Mouse (Mus musculus) heart, adult 8-10 months (tissue): Measurements from ENCODE around the gene Supt3. TPM values are rescaled to one million over a fixed set of nuclear protein-coding genes. Genes with fewer than 3 reads are reported as not detected.
A peak's percentile ranks its signal among the peaks of the same experiment; 100 is the strongest.

ENCODE experiments used
- DNase-seq: peaks from one replicate; pipeline ENCODE4 v3.0.0; 2022; ENCODE audit warnings: low spot score
- total RNA-seq, 4 experiments: library from RNA; stranded (reverse); gene quantifications; 2 replicates each; pipeline ENCODE4 v1.2.4; 2022

Supt3 gene
- total RNA-seq, result 10 to 100 TPM; 15.4 to 18.3 (median 17.4) TPM

DNA sequence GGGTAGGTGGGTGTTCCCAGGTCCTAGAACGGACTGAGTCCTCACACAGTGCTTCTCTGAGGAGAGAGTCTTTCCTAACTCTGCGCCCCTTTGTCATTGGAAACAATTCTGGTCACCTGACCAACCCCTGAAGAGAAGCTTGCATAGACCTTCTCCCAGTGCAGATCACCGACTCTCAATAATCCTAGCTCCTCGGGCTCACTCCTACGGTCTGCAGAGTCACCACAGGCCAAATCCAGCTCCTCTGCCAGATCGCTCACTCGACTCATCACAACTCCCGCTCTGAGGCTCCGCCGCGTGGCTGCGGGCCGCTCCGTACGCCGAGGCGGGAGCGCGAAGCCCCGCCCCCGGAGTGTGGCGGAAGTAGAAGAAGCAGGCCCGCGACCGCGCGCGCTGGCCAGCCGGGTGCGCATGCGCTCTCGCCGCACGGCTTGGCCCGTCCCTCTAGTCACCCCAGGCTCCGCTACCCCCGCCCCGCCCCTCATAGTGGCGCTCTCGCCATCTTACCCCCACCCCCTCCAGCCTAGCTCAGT, at the start of gene Supt3:
TSS of gene Supt3 (plus strand) at position 415 of the 533 bp plus-strand sequence.
- peak; percentile 91 for DNase-seq

DNA sequence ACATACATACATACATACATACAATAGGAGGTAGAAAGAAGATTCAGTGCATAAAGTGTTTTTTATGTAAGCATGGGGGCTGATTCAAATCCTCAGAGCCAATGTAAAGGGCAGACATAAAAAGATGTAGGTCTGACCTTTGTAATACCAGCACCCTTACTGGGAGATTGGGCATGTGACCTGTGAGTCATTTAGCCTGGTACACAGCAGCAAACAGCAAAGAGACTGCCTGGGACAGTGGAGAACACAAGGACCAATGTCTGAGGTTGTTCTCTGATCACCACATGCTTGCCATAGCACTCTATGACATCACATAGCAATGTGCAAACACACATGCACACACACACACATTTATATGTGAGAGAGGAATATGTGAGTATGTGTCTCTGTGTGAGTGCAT, 49.3 kb upstream of the Supt3 start:
- no peak for DNase-seq

DNA sequence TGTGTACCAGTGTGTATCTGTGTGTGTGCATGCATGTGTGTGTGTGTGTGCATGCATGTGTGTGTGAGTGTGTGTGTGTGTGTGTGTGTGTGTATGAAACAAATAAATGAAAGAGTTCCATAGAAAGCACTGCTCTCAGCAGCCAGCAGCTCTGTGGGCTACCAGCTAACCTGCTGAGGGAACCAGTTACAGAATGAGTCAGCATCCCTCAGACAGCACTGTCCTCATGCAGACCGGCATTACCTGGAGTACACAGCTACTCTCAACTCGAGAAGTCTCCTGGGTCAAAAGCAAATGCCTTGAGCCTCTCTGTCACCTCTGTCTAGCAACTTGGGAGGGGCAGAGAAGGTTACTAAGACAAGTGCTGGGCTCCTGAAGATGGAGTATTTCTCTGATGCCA, 48.5 kb upstream of the Supt3 start:
- DNase-seq, result no peak

DNA sequence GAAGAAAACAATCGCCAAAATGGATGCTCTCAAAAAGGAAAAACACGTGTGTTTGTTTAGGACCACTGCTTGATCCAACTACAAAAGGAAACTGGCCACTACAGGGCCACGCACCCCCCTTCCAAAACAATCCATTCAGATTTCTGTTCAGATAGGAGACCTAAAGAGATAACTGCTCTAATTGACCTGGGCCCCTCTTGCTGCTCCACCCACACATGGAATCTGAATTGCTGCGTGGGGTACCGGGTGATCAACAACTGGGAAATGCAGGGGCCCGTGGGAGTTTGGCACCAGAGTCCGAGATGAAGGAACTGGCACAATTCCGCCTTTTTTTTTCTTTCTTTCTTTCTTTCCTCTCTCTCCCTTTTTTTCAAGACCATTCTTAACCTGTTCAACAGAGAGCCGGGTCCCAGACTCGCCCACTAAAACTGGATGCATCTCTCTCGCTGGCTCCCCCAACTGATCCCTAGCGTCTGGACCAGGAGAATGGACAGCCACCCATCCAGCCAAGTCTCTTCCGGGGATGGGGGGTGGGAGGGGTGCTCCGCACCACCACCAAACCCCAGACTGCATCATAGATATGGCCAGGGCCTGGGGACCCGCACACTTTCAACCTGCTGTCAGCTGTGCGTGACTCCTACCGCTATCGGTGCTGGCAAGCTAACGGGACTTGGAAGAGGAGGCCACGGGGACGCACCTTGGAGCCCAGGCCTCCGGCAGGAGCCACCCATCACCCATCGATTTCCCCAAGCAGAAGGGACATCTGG, 43.2 kb upstream of the Supt3 start:
- no peak for DNase-seq

DNA sequence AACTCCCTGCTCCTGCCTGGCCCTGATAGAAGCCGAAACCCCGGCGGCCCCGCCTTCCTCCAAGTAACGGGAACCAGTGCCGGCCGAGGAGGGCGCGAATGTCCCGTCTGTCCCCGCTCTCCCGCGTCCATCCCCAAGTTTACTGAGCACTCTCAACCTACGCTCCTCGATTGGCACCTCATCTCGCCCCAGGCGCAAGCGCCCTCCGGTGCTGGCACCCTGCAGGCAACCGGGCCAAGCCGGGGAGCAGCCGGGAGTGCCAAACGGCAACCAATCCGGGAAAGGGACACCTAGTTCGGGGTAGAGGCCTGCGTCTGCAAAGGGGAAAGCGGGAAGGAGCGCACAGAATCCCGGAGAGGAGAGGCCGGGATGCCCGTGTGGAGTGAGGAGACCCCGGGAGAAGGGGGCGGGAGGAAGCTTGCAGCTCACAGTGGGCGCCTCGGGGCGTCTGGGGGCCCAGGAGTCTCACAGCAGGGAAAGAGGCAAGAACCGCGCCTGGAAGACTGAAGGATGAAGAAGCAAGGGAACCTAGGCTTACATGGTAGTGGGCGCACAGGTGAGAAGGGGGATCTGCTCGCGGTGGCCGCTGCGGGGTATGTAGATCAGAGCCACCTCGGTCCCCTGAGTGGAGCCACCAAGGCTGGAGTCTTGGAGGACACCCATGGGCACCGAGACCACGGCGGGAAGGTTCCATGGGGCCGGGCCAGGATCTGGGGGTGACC, 42.3 kb upstream of the Supt3 start:
- DNase-seq, result peak; percentile 33

DNA sequence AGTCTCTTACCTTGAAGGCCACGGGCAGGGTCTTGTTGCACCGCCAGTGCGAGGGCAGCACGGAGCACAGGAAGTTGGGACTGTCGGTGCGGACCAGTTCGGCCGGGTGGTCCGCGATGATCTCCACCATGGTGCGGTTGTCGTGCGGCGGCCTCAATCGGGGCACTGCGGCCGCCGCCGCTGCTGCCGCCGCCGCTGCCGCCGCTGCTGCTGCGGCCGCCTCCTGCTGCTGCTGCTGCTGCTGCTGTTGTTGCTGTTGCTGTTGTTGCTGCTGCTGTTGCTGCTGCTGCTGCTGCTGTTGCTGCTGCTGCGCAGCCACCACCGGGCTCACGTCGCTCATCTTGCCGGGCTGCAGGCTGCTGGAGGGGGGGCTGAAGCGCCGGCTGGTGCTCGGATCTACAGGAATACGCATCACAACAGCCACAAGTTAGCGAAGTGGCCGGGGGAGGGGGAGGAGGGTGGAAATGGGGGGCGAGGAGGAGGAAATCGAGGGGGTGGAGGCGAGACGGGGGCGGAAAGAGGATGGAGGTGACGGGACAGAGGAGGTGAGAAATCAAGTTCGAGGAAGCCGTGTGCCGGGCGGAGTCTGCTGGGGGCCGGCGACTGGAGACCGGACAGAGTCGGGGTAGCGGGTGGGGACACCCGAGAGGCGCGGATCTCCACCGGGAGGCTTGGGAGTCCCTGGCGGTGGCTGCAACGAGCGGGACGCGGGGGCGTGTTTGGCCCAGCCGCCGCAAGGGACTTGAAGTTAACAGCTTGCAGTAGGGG, 41.5 kb upstream of the Supt3 start:
- no peak for DNase-seq

DNA sequence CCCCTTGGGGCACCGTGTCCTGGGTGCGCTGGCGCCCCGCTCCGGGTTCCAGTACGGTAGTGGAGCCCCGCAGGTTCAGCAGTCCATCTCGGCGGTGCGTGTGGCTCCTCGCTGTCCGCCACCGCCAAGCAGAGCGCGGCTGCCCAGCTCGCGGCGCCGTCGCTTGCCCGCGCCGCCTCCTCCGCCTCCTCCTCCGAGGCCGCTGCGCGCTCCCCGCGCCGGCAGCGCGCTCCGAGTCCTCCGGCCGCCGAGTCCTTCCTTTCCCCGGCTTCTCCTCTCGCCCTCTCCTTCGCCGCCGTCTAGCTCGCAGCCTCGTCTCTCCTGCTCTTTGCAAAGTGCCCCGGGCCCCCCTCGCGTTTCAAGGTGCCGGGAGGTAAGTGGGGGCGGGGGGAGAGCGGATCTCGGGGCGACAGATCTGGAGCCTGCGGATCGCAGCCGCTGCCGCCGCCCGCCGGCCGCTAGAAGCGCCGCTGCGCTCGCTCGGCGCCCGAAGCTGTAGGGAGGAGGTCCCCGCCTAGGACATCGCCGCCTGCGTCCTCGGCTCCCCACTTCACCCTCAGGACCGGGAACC, 40.9 kb upstream of the Supt3 start:
- peak; percentile 42 for DNase-seq

DNA sequence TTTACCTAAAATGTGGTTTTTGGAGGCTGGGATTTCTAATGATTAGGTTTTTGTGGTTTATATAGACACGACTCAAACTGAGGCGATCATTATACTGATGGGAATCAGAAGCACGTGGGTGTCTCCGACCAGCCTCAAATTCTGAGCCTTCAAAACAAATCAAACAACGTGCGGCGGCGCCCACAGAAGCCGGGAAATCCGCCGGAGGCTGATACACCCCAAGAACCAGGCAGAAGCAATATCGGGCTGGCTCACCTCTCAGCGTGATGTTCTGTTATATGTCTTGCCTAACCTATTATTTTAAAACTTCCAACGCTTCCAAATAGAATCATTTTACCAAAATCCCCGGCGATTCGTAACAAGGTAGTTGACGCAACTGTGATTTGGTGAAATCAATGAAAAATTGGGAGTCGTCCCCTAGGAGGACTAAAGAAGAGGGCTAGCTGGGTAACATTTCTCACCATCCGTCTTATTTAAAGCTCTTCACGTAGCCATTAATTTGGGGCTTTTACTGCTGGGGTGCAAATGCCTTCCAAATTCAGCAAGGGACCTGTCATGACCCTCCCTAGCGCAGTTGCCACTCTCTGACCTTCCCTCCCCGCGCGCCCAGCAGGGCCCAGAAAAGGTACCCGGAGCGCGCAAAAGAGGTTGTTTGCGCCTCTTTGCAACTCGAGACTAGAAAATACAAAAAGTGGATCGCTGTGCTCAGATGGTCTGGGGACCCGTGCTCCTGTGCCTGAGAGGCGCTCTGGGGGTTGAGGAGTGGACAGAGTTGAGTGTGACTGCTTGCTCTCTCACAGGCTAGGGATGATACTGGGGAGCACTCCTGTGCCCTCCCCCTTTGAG, 39.5 kb upstream of the Supt3 start:
- no peak for DNase-seq

DNA sequence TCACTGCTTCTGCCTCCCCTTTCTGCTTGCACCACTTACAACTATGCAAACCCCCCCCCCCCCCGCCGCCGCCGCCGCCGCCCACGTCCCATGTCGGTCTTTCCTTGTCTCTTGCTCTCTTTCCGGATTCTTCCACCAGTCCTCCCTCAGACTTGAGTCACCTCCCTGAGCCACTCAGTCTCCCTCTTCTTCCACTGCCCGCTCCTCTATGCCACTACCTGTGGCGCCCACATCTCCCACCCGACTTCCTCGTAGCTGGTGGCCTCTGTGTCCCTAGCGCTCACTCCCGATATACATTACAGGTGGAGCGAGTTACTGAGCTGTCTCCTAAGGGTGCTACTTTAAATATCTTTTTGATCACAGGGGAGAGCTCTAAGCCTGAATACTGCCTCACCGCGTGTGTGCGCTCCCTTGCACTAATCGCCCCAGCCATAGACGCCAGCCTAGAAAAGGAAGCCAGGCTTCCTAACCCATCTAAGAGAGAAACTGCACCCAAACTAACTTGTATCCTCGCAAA, 38.8 kb upstream of the Supt3 start:
- no peak for DNase-seq

DNA sequence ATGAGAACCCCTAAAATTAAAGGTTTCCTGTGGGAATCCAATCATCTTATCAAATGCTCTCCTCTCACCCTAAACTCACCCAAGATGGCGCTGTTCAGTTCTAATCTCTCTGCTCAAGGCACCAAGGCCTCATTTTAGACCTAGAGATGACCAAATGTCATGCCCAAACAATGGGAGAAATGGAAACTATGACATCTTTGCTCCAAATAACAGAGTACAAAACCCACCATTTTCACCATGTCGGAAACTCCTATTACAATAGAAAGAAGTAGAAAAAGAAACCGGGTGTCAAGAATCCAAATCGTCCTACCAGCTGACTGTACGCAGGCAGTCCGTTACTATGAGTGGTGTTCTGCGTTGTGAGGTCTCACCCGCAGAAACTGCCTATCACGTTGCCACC, 34.7 kb upstream of the Supt3 start:
- DNase-seq, result no peak

DNA sequence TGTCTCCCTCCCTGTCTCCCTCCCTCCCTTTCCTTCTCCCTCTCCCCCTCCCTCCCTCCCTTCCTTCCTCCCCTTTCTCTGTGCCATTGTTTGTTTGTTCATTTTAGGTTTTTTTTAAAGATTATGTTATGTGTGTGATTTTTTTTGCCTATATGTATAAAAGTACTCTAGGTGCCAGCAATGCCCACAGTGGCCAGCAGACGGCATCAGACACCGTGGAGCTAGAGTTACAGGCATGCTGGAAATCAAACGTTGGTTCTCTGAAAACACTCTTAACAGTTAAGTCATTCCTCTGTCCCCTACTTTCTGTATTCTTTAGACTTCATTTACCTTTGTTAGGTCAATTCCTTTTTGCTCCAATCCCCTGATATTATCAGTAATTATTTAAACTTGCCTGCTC, 33.2 kb upstream of the Supt3 start:
- DNase-seq, result no peak

DNA sequence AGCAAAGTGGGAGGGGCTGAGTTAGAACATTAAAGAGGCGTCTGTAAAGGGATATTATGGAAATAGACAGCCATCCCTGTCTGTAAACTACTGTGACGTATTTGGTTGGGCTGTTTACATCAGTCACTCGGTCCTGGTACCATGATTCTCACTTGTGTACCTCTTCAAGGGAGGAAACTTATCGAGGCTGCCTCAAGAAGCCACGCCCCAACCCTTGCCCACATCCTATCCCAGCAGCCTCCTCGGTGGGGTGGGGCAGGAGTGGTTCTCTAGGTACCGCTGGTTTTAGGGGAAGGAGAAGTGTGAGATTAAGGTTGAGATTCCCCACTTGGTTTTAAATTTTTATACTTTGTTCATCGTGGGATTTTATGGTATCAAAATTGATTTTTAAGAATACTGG, 31.6 kb upstream of the Supt3 start:
- no peak for DNase-seq

DNA sequence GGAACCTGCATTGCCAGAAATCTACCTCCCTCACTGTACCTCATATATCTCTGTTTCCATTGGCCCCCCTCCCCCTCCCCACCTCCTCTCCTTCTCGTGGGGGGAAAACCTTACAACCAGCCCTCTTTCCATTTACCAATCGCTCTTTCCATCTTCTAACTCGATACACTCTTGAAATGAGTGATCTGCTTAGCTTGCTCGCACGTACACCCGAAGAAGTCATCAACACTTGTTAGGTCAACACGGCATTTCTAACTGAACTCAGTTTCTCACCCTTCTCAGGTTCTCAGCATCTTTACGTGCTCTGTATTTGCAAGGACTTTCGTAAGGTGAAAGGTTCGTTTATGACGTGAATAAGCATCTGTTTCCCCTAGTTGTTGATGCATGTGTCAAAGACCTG, 10.6 kb upstream of the Supt3 start:
- DNase-seq, result no peak

DNA sequence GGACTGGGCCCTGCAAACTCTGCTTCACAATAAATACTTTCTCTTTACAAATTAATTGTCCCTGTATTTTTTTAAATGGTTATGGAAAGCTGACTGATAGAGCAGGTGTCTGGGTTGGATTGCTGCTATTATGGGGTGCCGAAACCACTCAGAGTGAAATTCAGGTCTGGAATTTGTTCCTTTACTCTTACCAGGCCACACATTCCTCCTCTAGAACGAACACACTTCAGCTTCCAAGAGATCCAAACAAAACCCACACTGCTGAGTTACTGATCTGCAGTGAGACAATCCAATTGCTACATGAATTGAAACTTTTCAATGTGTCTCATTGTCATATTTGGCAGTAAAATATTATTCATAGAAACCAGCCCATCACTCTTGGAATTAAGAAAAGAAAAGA, 10.0 kb upstream of the Supt3 start:
- DNase-seq, result no peak

DNA sequence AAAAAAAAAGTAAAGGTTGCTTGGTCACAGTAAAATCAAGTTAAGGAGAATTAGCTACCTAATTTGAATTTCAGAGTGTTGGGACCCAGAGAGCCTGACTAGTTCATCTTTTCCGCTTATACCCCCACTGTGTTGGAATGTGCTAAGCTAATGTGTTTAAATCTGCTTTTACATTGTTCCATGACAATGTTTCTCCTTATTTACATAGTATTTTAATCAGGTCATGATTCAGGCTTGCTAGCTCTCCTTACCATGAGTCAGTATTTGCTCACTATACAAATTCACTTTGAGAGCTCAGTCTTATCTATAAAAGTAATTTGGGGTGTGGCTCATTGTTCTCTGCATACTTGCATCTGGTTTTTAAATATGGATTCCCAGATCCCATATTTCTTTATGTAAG, 9.6 kb upstream of the Supt3 start:
- DNase-seq, result no peak

DNA sequence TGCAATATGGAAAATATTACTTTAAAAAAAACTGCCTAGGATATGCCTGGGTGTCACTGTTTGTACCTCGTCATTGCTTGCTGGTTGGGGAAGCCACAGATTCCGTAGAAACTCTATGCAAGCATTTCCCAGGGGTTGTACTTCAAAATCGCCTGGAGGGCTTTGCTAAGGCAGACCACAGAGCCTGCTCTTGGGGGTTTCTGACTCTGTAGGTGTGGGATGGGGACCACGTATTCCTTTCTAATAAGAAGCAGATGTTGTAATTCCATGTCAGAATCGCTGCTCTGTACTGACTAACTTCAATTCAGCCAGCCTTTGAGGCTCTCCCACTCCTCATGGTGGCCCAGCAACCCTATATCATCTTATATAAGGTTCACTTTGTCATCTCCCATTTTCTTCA, 8.4 kb upstream of the Supt3 start:
- DNase-seq, result no peak

DNA sequence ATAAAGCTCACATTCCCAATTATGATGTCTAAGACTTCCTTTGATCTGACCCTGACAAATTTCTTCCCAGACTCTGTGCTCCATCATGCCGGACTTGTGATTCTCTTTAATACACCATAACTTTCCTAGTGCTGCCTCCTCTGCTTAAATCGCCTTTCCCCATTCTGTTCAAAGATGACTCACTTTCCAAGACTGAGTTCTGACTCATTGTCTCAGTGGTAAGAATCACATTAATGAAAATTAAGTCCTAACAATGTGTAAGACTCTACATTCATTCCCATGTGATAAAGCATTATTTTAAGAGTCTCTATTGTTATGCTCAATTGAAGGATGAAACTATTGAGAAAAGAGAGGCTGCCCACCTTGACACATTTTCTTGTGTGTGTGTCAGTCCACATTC, 6.1 kb upstream of the Supt3 start:
- no peak for DNase-seq

DNA sequence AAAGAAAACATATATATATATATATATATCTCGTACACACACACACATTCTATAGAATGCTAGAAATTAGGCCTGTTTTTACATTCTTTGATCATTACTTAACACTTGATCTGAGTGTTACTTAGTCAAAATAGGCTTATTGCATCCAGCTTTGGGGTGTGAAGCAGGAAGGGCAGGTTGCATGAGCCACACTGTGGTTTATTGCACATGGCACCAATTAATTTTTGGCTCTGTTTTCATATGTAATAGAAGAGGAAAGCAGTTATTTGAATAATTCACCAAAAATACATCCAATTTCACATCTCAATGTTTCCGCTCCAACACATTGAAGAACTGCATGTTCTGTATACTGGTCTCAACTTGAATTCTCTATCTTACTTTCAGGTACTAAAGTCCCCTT, 4.4 kb upstream of the Supt3 start:
- no peak for DNase-seq

DNA sequence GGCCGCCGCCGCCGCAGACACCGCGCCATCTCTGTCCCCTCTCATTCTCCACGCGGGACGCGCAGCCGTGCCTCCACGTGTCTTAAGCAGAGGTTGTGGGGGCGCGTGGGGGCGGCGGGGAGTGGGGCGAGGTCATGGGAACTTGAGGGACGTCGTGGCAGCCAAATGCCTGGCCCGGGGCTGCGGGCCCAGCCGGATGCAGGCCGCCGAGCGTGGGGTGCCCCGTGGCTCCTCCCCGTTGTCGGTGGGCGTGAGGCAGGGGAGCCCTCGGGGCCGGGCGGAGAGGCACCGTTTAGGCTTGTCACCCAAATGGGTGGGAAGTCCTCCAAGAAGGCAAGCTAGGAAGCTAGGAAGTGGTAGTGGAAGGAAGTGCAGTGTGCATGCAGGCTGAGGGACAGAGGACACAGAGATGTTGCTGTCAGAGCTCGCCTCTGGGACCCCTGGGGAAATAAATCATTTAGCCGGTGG, 419 bp downstream of the Supt3 start:
- DNase-seq, result peak; percentile 64

DNA sequence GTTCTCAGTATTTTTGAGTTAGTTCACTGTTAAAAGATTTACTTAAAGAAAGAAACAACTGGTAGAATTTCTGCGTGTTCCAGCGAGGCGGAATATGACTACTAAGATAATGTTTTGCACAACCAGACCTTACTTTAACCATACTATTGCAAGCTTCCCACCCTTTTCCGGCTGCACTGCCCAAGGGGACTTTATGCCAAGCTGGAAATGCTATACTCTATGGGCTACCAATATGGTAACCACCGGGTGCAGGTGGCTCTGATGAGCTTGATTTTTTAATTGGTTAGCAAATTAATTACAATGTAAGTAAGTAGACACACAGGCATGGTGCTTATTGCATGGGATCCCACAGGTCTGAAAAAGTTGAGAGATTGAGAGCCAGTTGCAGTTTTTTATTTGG, 1.2 kb downstream of the Supt3 start:
- no peak for DNase-seq

DNA sequence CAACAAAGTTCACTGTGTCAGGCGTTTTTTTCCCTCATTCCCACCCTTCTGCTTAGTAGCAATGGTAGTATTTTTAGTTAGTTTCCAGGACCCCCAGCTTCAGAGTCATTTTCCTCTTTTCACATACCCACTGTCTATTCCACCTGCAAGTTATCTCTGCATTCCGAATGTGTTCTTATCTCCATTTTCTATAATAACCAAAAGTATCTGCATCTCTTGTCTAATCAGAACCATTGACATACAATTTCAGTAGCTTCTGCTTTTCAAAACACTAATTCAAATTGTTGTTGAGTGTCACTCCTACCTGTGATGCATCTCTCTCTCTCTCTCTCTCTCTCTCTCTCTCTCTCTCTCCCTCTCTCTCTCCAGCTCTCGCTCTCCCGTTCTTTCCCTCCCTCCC, 3.4 kb downstream of the Supt3 start:
- no peak for DNase-seq
